Mouse (Mus musculus): ENCODE data around the gene Isl2.

- TF ChIP-seq CTCF (IDR thresholded peaks at IDR 0.05; ENCODE audit: borderline replicate concordance, insufficient read depth, low read depth, low read length) = no peak
- TF ChIP-seq POLR2A (IDR thresholded peaks at IDR 0.05; ENCODE audit: borderline replicate concordance, insufficient read depth, low read length) = no peak
Observed at GRCm38 (mm10) chr9:55548871-55549270, 10.4 kb downstream of the Isl2 start.
